In the genomic region with DNA sequence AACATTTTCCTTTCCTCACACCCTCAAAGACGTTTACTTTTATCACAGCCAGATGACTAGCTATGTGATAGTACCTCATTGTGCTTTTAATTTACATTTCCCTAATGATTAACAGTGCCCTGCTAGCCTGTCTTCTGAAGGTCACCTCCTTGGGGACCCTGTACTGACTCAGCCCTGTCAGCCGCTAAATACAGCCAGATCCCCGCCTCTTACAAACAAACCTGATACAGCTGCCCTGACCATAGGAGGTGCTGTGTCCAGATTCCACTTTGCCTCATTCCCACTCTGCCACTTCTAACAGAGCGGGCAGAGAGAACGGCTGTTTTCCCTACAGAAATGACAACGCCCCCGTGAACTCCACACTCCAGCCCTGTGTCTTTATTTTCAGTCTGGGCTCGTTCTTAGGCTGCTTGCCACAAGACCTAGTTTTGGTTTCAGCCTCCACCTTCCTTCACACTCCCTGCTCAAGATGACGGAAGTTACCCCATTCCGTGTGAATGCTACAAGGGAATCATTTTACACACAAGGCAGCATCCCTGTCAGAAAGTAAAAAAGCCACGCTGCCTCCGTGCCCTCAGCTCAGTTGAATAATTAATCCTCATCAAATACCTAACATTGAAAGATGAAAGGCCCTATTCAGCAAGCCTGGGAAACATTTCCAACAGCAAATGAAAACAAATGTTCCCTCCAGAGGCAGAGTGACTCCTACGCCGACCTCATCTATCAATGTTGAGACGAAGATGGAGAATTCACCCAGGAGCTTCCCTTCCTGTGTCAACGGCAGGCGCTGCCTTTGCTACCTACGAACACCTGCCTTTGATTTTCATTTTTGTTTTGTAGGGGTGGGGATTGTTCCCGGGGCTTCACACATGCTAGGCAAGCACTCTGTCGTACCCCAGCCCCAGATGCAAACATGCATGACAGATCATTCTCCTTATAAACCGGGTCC, we compare ENCODE assay signal across 8 mouse cellular contexts.
A peak's percentile ranks its signal among the peaks of the same experiment; 100 is the strongest.
DNase-seq lines count a peak whose midpoint lies in the region; ATAC-seq and TF ChIP-seq lines count a peak whose summit lies in the region.

No protein-coding gene starts in this region.

- peak overlapping the region; percentile 5; the same call in 1 of the 2 replicates for H3K4me2 ChIP-seq in stomach, postnatal 0 days (replicated peaks; ENCODE audit: low read depth)

- H3K4me1 ChIP-seq in stomach, postnatal 0 days (replicated peaks; ENCODE audit: control insufficient read depth, insufficient read depth) = no peaks in the 10 kb centered on the region; the same call in 1 of the 2 replicates

- TF ChIP-seq CTCF in stomach, postnatal 0 days (IDR thresholded peaks at IDR 0.05; ENCODE audit: low read depth) = peak; percentile 55

- no peaks in the 10 kb centered on the region for H3K9me3 ChIP-seq in stomach, postnatal 0 days (ENCODE audit: control insufficient read depth, low read length)

- no peak for TF ChIP-seq EP300 in stomach, postnatal 0 days (optimal IDR thresholded peaks at IDR 0.05)

- 0 out of 2 replicates have a peak overlapping the region, but pooled peaks have one; percentile 35 for H3K27ac ChIP-seq in stomach, postnatal 0 days (replicated peaks)

- WGBS in stomach, postnatal 0 days = 22% methylated on average over 21 of the region's 21 CpGs

- ATAC-seq in frontal cortex, adult (ENCODE audit: low TSS enrichment) = peak; percentile 94
- peak; percentile 93 for ATAC-seq in stomach, postnatal 0 days (ENCODE audit: low FRiP score, low TSS enrichment)

- no peak overlapping the region for H3K4me3 ChIP-seq in stomach, postnatal 0 days (ENCODE audit: low read depth, low read length)

- H3K36me3 ChIP-seq in stomach, postnatal 0 days (ENCODE audit: control insufficient read depth, insufficient read depth, low read length) = no peaks in the 10 kb centered on the region

- no peak overlapping the region for H3K9ac ChIP-seq in stomach, postnatal 0 days (ENCODE audit: low read length)

- H3K27me3 ChIP-seq in stomach, postnatal 0 days (ENCODE audit: control insufficient read depth, insufficient read depth, low read length) = no peaks in the 10 kb centered on the region

- DNase-seq in frontal cortex, postnatal 25 days (ENCODE audit: low spot score in 2 of 2) = no peak
- DNase-seq in adrenal gland, postnatal 36 days = peak; percentile 35 to 55
- DNase-seq in heart, postnatal 4 days = peak; percentile 8
- DNase-seq in liver = peak; percentile 16
- peak; percentile 67 for DNase-seq in stomach, postnatal 0 days (ENCODE audit: low spot score)
- no peak for DNase-seq in thymus, postnatal 10 days (ENCODE audit: low spot score in 2 of 2)
- no peak for DNase-seq in urinary bladder, postnatal 4 days (ENCODE audit: low spot score in 2 of 2)

Comparison
In these comparisons a context has a peak if more than half of its experiments do, and no peak if none do; other contexts are left out.
1. DNase-seq: peak in adrenal gland, postnatal 36 days (2 of 2), heart, postnatal 4 days (single experiment), liver (single experiment) and stomach, postnatal 0 days (single experiment); none in frontal cortex, postnatal 25 days (0 of 2), thymus, postnatal 10 days (0 of 2) and urinary bladder, postnatal 4 days (0 of 2).